Mouse (Mus musculus): ENCODE measurements around the gene Nrgn. TPM values are rescaled to one million over a fixed set of nuclear protein-coding genes. Genes with fewer than 3 reads are reported as not detected.
A peak's percentile ranks its signal among the peaks of the same experiment; 100 is the strongest.

The Nrgn gene
- polyA plus RNA-seq (2011; ENCODE audit: insufficient read length, low read depth, missing spikeins): 0.75 TPM in 1 of 2 replicates, not detected in the other

- H3K27ac ChIP-seq (ENCODE audit: insufficient read depth, low read length): no peak within 1 kb of the TSS
- no peak for TF ChIP-seq CTCF (IDR thresholded peaks at IDR 0.05; ENCODE audit: borderline replicate concordance, insufficient read depth, low read length)
- no peak for TF ChIP-seq POLR2A (IDR thresholded peaks at IDR 0.05; ENCODE audit: low read depth, low read length)
- no peaks in the 10 kb centered on the region for H3K4me1 ChIP-seq (ENCODE audit: control insufficient read depth, insufficient read depth, low read length)
- peak within 1 kb of the TSS; percentile 26; the same call in 1 of the 2 replicates for H3K4me3 ChIP-seq (ENCODE audit: insufficient read depth, low read length)
Measured at GRCm38 (mm10) chr9:37552536-37553293, at the start of gene Nrgn. Nrgn (minus strand) TSS chr9:37552904.

- no peak overlapping the region for H3K27ac ChIP-seq (ENCODE audit: insufficient read depth, low read length)
- TF ChIP-seq CTCF (IDR thresholded peaks at IDR 0.05; ENCODE audit: borderline replicate concordance, insufficient read depth, low read length) (no peak), POLR2A (IDR thresholded peaks at IDR 0.05; ENCODE audit: low read depth, low read length) (no peak)
- no peaks in the 10 kb centered on the region for H3K4me1 ChIP-seq (ENCODE audit: control insufficient read depth, insufficient read depth, low read length)
Measured at GRCm38 (mm10) chr9:37600538-37601205, 48.0 kb upstream of the Nrgn start.

GRCm38 (mm10) chr9:37598637-37599036, 45.9 kb upstream of the Nrgn start:
- Histone ChIP-seq H3K4me1 (ENCODE audit: control insufficient read depth, insufficient read depth, low read length) (no peaks in the 10 kb centered on the region), H3K27ac (ENCODE audit: insufficient read depth, low read length) (no peak overlapping the region), H3K4me3 (ENCODE audit: insufficient read depth, low read length) (no peak overlapping the region)
- no peak for TF ChIP-seq CTCF (IDR thresholded peaks at IDR 0.05; ENCODE audit: borderline replicate concordance, insufficient read depth, low read length)
- TF ChIP-seq POLR2A (IDR thresholded peaks at IDR 0.05; ENCODE audit: low read depth, low read length): no peak

More at GRCm38 (mm10) chr9:37600538-37601205, 48.0 kb upstream of the Nrgn start:
- no peak overlapping the region for H3K4me3 ChIP-seq (ENCODE audit: insufficient read depth, low read length)

GRCm38 (mm10) chr9:37595570-37595969, 42.9 kb upstream of the Nrgn start:
- Histone ChIP-seq H3K4me1 (ENCODE audit: control insufficient read depth, insufficient read depth, low read length) (no peaks in the 10 kb centered on the region), H3K4me3 (ENCODE audit: insufficient read depth, low read length) (no peak overlapping the region), H3K27ac (ENCODE audit: insufficient read depth, low read length) (no peak overlapping the region)
- TF ChIP-seq POLR2A (IDR thresholded peaks at IDR 0.05; ENCODE audit: low read depth, low read length) (no peak), CTCF (IDR thresholded peaks at IDR 0.05; ENCODE audit: borderline replicate concordance, insufficient read depth, low read length) (no peak)

GRCm38 (mm10) chr9:37593690-37594089, 41.0 kb upstream of the Nrgn start:
- no peak overlapping the region for H3K27ac ChIP-seq (ENCODE audit: insufficient read depth, low read length)
- no peak overlapping the region for H3K4me3 ChIP-seq (ENCODE audit: insufficient read depth, low read length)
- no peaks in the 10 kb centered on the region for H3K4me1 ChIP-seq (ENCODE audit: control insufficient read depth, insufficient read depth, low read length)
- TF ChIP-seq POLR2A (IDR thresholded peaks at IDR 0.05; ENCODE audit: low read depth, low read length) (no peak), CTCF (IDR thresholded peaks at IDR 0.05; ENCODE audit: borderline replicate concordance, insufficient read depth, low read length) (no peak)

GRCm38 (mm10) chr9:37592633-37593032, 39.9 kb upstream of the Nrgn start:
- TF ChIP-seq CTCF (IDR thresholded peaks at IDR 0.05; ENCODE audit: borderline replicate concordance, insufficient read depth, low read length): no peak
- no peak for TF ChIP-seq POLR2A (IDR thresholded peaks at IDR 0.05; ENCODE audit: low read depth, low read length)
- no peak overlapping the region for H3K4me3 ChIP-seq (ENCODE audit: insufficient read depth, low read length)
- H3K27ac ChIP-seq (ENCODE audit: insufficient read depth, low read length): no peak overlapping the region
- no peaks in the 10 kb centered on the region for H3K4me1 ChIP-seq (ENCODE audit: control insufficient read depth, insufficient read depth, low read length)

GRCm38 (mm10) chr9:37592025-37592424, 39.3 kb upstream of the Nrgn start:
- Histone ChIP-seq H3K4me1 (ENCODE audit: control insufficient read depth, insufficient read depth, low read length) (no peaks in the 10 kb centered on the region), H3K27ac (ENCODE audit: insufficient read depth, low read length) (no peak overlapping the region), H3K4me3 (ENCODE audit: insufficient read depth, low read length) (no peak overlapping the region)
- TF ChIP-seq CTCF (IDR thresholded peaks at IDR 0.05; ENCODE audit: borderline replicate concordance, insufficient read depth, low read length): no peak
- no peak for TF ChIP-seq POLR2A (IDR thresholded peaks at IDR 0.05; ENCODE audit: low read depth, low read length)

GRCm38 (mm10) chr9:37590381-37590780, 37.7 kb upstream of the Nrgn start:
- Histone ChIP-seq H3K27ac (ENCODE audit: insufficient read depth, low read length) (no peak overlapping the region), H3K4me1 (ENCODE audit: control insufficient read depth, insufficient read depth, low read length) (no peaks in the 10 kb centered on the region), H3K4me3 (ENCODE audit: insufficient read depth, low read length) (no peak overlapping the region)
- no peak for TF ChIP-seq CTCF (IDR thresholded peaks at IDR 0.05; ENCODE audit: borderline replicate concordance, insufficient read depth, low read length)
- no peak for TF ChIP-seq POLR2A (IDR thresholded peaks at IDR 0.05; ENCODE audit: low read depth, low read length)

GRCm38 (mm10) chr9:37586718-37587117, 34.0 kb upstream of the Nrgn start:
- no peak overlapping the region for H3K4me3 ChIP-seq (ENCODE audit: insufficient read depth, low read length)
- TF ChIP-seq CTCF (IDR thresholded peaks at IDR 0.05; ENCODE audit: borderline replicate concordance, insufficient read depth, low read length): no peak
- TF ChIP-seq POLR2A (IDR thresholded peaks at IDR 0.05; ENCODE audit: low read depth, low read length): no peak
- H3K4me1 ChIP-seq (ENCODE audit: control insufficient read depth, insufficient read depth, low read length): no peaks in the 10 kb centered on the region
- H3K27ac ChIP-seq (ENCODE audit: insufficient read depth, low read length): no peak overlapping the region

GRCm38 (mm10) chr9:37583594-37583993, 30.9 kb upstream of the Nrgn start:
- TF ChIP-seq CTCF (IDR thresholded peaks at IDR 0.05; ENCODE audit: borderline replicate concordance, insufficient read depth, low read length): no peak
- TF ChIP-seq POLR2A (IDR thresholded peaks at IDR 0.05; ENCODE audit: low read depth, low read length): no peak
- no peak overlapping the region for H3K4me3 ChIP-seq (ENCODE audit: insufficient read depth, low read length)

More at GRCm38 (mm10) chr9:37583594-37583993, 30.9 kb upstream of the Nrgn start:
- Histone ChIP-seq H3K4me1 (ENCODE audit: control insufficient read depth, insufficient read depth, low read length) (no peaks in the 10 kb centered on the region), H3K27ac (ENCODE audit: insufficient read depth, low read length) (no peak overlapping the region)

Measured in embryonic fibroblast, embryonic 13.5 days (primary cell).